Mouse (Mus musculus): Measurements from ENCODE around the gene Ctnna3. TPM values are rescaled to one million over a fixed set of nuclear protein-coding genes. Genes with fewer than 3 reads are reported as not detected.
A peak's percentile ranks its signal among the peaks of the same experiment; 100 is the strongest.
"Not testable (repeated sequence)": the region's sequence is repeated elsewhere in the genome, so short reads cannot be mapped to it uniquely, and the experiment has no call there.

The Ctnna3 gene
- total RNA-seq, 2 experiments from 2014 or later: 75.4 to 79.3 TPM

- intact Hi-C loops (cut with DNase I): loop anchor here (5.0 to 10.0 kb wide), 2 partner anchors 121 to 158 kb away; no protein-coding TSS in a partner anchor
- DNase-seq: no peak
Observed at GRCm38 (mm10) chr10:63423591-63424474, 6.1 kb upstream of the Ctnna3 start.

GRCm38 (mm10) chr10:63424475-63424814 is 5.5 kb upstream of the Ctnna3 start:
- intact Hi-C loops (cut with DNase I): loop anchor here (5.0 to 10.0 kb wide), 2 partner anchors 120 to 158 kb away; no protein-coding TSS in a partner anchor
- peak; percentile 42 to 58 for DNase-seq

- peak in 1 of 2 experiments; percentile 13 for DNase-seq
- intact Hi-C loops (cut with DNase I): loop anchor here (10.0 kb wide), 1 partner anchor 118 kb away; no protein-coding TSS in a partner anchor
Observed at GRCm38 (mm10) chr10:63427146-63427545, 2.8 kb upstream of the Ctnna3 start.

- peak; percentile 40 to 60 for DNase-seq
- intact Hi-C loops (cut with DNase I): loop anchor here (2.0 to 10.0 kb wide), 3 partner anchors 28 to 116 kb away; no protein-coding TSS in a partner anchor
Observed at GRCm38 (mm10) chr10:63428243-63429022, 1.5 kb upstream of the Ctnna3 start.

- no peak for DNase-seq
- intact Hi-C loops (cut with DNase I): loop anchor here (2.0 to 10.0 kb wide), 3 partner anchors 28 to 116 kb away; no protein-coding TSS in a partner anchor
Observed at GRCm38 (mm10) chr10:63429023-63429340, 916 bp upstream of the Ctnna3 start.

- DNase-seq: peak; percentile 100
- intact Hi-C loops (cut with DNase I): loop anchor here (2.0 to 10.0 kb wide), 3 partner anchors 27 to 115 kb away; no protein-coding TSS in a partner anchor
Observed at GRCm38 (mm10) chr10:63429380-63429779, 518 bp upstream of the Ctnna3 start.

- intact Hi-C loops (cut with DNase I): no loop called here
Observed at GRCm38 (mm10) chr10:63431221-63431736, 1.4 kb downstream of the Ctnna3 start.

GRCm38 (mm10) chr10:63432099-63432498 is 2.2 kb downstream of the Ctnna3 start:
- intact Hi-C loops (cut with DNase I): no loop called here
- DNase-seq: no peak

More at GRCm38 (mm10) chr10:63431221-63431736, 1.4 kb downstream of the Ctnna3 start:
- DNase-seq: no peak

GRCm38 (mm10) chr10:63432887-63433286 is 3.0 kb downstream of the Ctnna3 start:
- DNase-seq: no peak
- intact Hi-C loops (cut with DNase I): no loop called here

- DNase-seq: no peak
- intact Hi-C loops (cut with DNase I): no loop called here
Observed at GRCm38 (mm10) chr10:63438736-63439262, 8.9 kb downstream of the Ctnna3 start.

- no peak for DNase-seq
- intact Hi-C loops (cut with DNase I): no loop called here
Observed at GRCm38 (mm10) chr10:63439694-63440228, 9.9 kb downstream of the Ctnna3 start.

- DNase-seq; intact Hi-C loops (cut with DNase I): not testable (repeated sequence)
Observed at GRCm38 (mm10) chr10:63444602-63445387, 14.9 kb downstream of the Ctnna3 start.

GRCm38 (mm10) chr10:63453926-63454325 is 24.0 kb downstream of the Ctnna3 start:
- no peak for DNase-seq
- intact Hi-C loops (cut with DNase I): no loop called here

- peak; percentile 29 to 53 for DNase-seq
- intact Hi-C loops (cut with DNase I): no loop called here
Observed at GRCm38 (mm10) chr10:63455110-63455878, 25.4 kb downstream of the Ctnna3 start.

- intact Hi-C loops (cut with DNase I): loop anchor here (2.0 kb wide), 2 partner anchors 19 to 29 kb away; no protein-coding TSS in a partner anchor
- DNase-seq: peak; percentile 61 to 65
Observed at GRCm38 (mm10) chr10:63457292-63458128, 27.6 kb downstream of the Ctnna3 start.

- DNase-seq: no peak
- intact Hi-C loops (cut with DNase I): no loop called here
Observed at GRCm38 (mm10) chr10:63460935-63461334, 31.0 kb downstream of the Ctnna3 start.

- intact Hi-C loops (cut with DNase I): no loop called here
Observed at GRCm38 (mm10) chr10:63472473-63472872, 42.6 kb downstream of the Ctnna3 start.

GRCm38 (mm10) chr10:63476167-63476647 is 46.3 kb downstream of the Ctnna3 start:
- intact Hi-C loops (cut with DNase I): loop anchor here (2.0 kb wide), 2 partner anchors 17 to 47 kb away; no protein-coding TSS in a partner anchor
- peak; percentile 86 for DNase-seq

More at GRCm38 (mm10) chr10:63472473-63472872, 42.6 kb downstream of the Ctnna3 start:
- no peak for DNase-seq

All from heart, postnatal 10 days (tissue).